Mouse (Mus musculus) liver, embryonic 14.5 days (tissue): Measurements from ENCODE around the gene BC067074.

ENCODE experiments used
- CTCF ChIP-seq: IDR thresholded peaks from 2 replicates; pipeline ENCODE4 v1.5.1; 2016; ENCODE audit warnings: antibody characterized with exemption, low read depth, control low read depth
- EP300 ChIP-seq: IDR thresholded peaks from 2 replicates; pipeline ENCODE4 v1.6.1; 2016; ENCODE audit warnings: antibody characterized with exemption, low read depth

DNA sequence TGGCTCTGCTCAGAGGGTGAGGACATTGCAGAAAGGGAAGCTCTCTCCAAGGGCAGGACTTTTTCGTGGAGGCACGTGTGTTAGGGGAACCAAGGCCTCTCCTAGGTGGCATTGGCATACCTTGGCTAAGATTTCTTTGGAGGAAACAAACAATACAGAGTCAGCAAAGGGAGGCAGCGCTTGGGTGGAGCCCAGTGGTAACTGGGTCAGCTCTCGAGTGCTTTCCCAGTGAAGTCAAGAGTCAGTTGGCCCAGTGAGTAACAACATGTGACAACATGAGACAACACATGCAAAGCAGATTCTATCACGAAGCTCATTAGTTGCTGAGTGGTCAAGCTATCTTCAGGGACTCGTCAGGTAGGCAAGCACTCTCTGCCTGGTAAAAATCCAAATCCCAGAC lies 40.4 kb downstream of the BC067074 start:
- no peak for TF ChIP-seq CTCF
- TF ChIP-seq EP300, result no peak
